Mouse (Mus musculus): Measurements from ENCODE around the gene Cypt2.
"Not testable (repeated sequence)": the region's sequence is repeated elsewhere in the genome, so short reads cannot be mapped to it uniquely, and the experiment has no call there.

Gene Cypt2

GRCm38 (mm10) chrX:105499472-105499871 is at the start of gene Cypt2:
Gene Cypt2, plus strand, starts transcription at chrX:105499772.
- not testable (repeated sequence) for DNase-seq (ENCODE audit: low read depth, low spot score)

GRCm38 (mm10) chrX:105546234-105546633 is 46.7 kb downstream of the Cypt2 start:
- DNase-seq (ENCODE audit: low read depth, low spot score), result no peak
